ENCODE assay signal across 19 mouse cellular contexts in the genomic region with DNA sequence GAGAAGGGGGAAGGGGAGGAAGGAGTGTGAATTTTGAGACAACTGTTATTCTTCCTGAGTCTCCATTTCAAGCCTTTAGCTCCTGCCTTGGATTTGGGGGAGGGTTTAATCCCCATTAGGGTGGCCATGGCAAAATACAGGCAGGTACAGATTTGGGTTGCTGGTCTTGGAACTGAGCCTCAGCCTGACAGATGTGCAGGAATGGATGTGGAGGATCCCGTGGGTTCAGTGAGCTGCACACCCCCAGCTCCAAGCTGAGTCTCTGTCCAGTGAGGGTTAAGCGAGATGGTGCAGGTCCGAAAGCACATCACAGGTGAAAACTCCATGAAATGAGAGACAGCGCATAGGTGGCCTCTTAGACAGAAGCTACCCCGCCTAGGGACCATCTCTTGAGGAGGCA.
DNase-seq lines count a peak whose midpoint lies in the region; ATAC-seq and TF ChIP-seq lines count a peak whose summit lies in the region.
"Had no signal": no experiment of that assay in that cellular context is flagged by ENCODE, and none has a peak within 500 bp of the region (broad histone marks: within the 10 kb centered on the region; RNA-seq: fewer than 3 reads in every experiment).

No protein-coding gene starts in this region.

- H3K9me3 ChIP-seq in embryonic facial prominence, embryonic 13.5 days: no peaks in the 10 kb centered on the region
- H3K9me3 ChIP-seq in embryonic facial prominence, embryonic 10.5 days: no peaks in the 10 kb centered on the region
- H3K9me3 ChIP-seq in heart, embryonic 14.5 days (ENCODE audit: control insufficient read depth, low read length): no peaks in the 10 kb centered on the region
- no peaks in the 10 kb centered on the region for H3K9me3 ChIP-seq in limb, embryonic 15.5 days
- H3K9me3 ChIP-seq: liver, embryonic 12.5 days had no signal

- no peak for TF ChIP-seq CTCF in left cerebral cortex, adult 2 months (IDR thresholded peaks at IDR 0.05)

- ATAC-seq in embryonic facial prominence, embryonic 13.5 days (ENCODE audit: insufficient number of reproducible peaks, insufficient read depth, low FRiP score, low TSS enrichment, low read depth): no peak
- ATAC-seq in heart, embryonic 14.5 days (ENCODE audit: insufficient number of reproducible peaks, insufficient read depth, low FRiP score, low read depth): no peak
- ATAC-seq in limb, embryonic 15.5 days (ENCODE audit: insufficient number of reproducible peaks, low FRiP score, low TSS enrichment, low read depth): no peak
- no peak for ATAC-seq in erythroblast, adult 5-6 weeks (replicated peaks; ENCODE audit: low FRiP score, poor library complexity, severe bottlenecking)
- ATAC-seq: inflammation-experienced regulatory T-cells, adult 6 months; liver, embryonic 12.5 days had no signal

- H3K27me3 ChIP-seq in embryonic facial prominence, embryonic 13.5 days: no peaks in the 10 kb centered on the region
- H3K27me3 ChIP-seq in embryonic facial prominence, embryonic 10.5 days (replicated peaks; ENCODE audit: low read depth, poor library complexity, severe bottlenecking): peaks cover 15% of the 10 kb centered on the region; the same call in 1 of the 2 replicates
- no peaks in the 10 kb centered on the region for H3K27me3 ChIP-seq in heart, embryonic 14.5 days (ENCODE audit: control insufficient read depth, insufficient read depth, low read length)
- no peaks in the 10 kb centered on the region for H3K27me3 ChIP-seq in limb, embryonic 15.5 days
- H3K27me3 ChIP-seq: liver, embryonic 12.5 days had no signal

- no peak overlapping the region for H3K4me2 ChIP-seq in embryonic facial prominence, embryonic 13.5 days
- H3K4me2 ChIP-seq in heart, embryonic 14.5 days (ENCODE audit: low read length): peak overlapping the region; percentile 2; the same call in 1 of the 2 replicates
- no peak overlapping the region for H3K4me2 ChIP-seq in limb, embryonic 15.5 days
- H3K4me2 ChIP-seq: liver, embryonic 12.5 days; lung, embryonic 14.5 days; midbrain, embryonic 11.5 days had no signal

- intact Hi-C loops in heart, postnatal 25 days (cut with DNase I): no loop called here
- intact Hi-C loops in left cerebral cortex, adult 2 months (cut with DNase I): no loop called here
- intact Hi-C loops in left cerebral cortex, postnatal 4 days (cut with DNase I): no loop called here

- H3K4me3 ChIP-seq in embryonic facial prominence, embryonic 13.5 days: no peak overlapping the region
- no peak overlapping the region for H3K4me3 ChIP-seq in embryonic facial prominence, embryonic 10.5 days
- H3K4me3 ChIP-seq in heart, embryonic 14.5 days (ENCODE audit: control insufficient read depth in 1 of 2, insufficient read depth in 1 of 2, low read depth in 1 of 2, low read length in 2 of 2): no peak overlapping the region
- no peak overlapping the region for H3K4me3 ChIP-seq in left cerebral cortex, adult 2 months
- no peak overlapping the region for H3K4me3 ChIP-seq in limb, embryonic 15.5 days
- H3K4me3 ChIP-seq: liver, embryonic 12.5 days; myocyte had no signal

- 77% methylated on average over 5 of the region's 5 CpGs for WGBS in embryonic facial prominence, embryonic 13.5 days
- WGBS in embryonic facial prominence, embryonic 10.5 days: 86% methylated on average over 5 of the region's 5 CpGs
- 76% methylated on average over 5 of the region's 5 CpGs for WGBS in heart, embryonic 14.5 days
- 79% methylated on average over 5 of the region's 5 CpGs for WGBS in limb, embryonic 15.5 days

- H3K9ac ChIP-seq in embryonic facial prominence, embryonic 13.5 days: no peak overlapping the region
- H3K9ac ChIP-seq in heart, embryonic 14.5 days (ENCODE audit: low read length): peak overlapping the region; percentile 31
- H3K9ac ChIP-seq in limb, embryonic 15.5 days: no peak overlapping the region
- H3K9ac ChIP-seq: liver, embryonic 12.5 days; lung, embryonic 14.5 days had no signal

- no peaks in the 10 kb centered on the region for H3K36me3 ChIP-seq in embryonic facial prominence, embryonic 13.5 days
- no peaks in the 10 kb centered on the region for H3K36me3 ChIP-seq in embryonic facial prominence, embryonic 10.5 days (replicated peaks)
- H3K36me3 ChIP-seq in heart, embryonic 14.5 days (ENCODE audit: control insufficient read depth, insufficient read depth, low read length): no peaks in the 10 kb centered on the region
- H3K36me3 ChIP-seq in limb, embryonic 15.5 days: no peaks in the 10 kb centered on the region
- H3K36me3 ChIP-seq: liver, embryonic 12.5 days had no signal

- peaks cover 9% of the 10 kb centered on the region for H3K4me1 ChIP-seq in embryonic facial prominence, embryonic 13.5 days
- peaks cover 10% of the 10 kb centered on the region for H3K4me1 ChIP-seq in embryonic facial prominence, embryonic 10.5 days
- peaks cover 6 to 11% of the 10 kb centered on the region in 2 experiments for H3K4me1 ChIP-seq in heart, embryonic 14.5 days (ENCODE audit: control insufficient read depth in 2 of 2, insufficient read depth in 2 of 2, low read length in 2 of 2)
- H3K4me1 ChIP-seq in limb, embryonic 15.5 days: peaks cover 7% of the 10 kb centered on the region; the same call in 1 of the 2 replicates
- H3K4me1 ChIP-seq: liver, embryonic 12.5 days had no signal

- no peak for DNase-seq in embryonic facial prominence, embryonic 10.5 days (ENCODE audit: low spot score)
- no peak for DNase-seq in heart, postnatal 25 days (ENCODE audit: low spot score)
- DNase-seq in left cerebral cortex, adult 2 months (ENCODE audit: extremely low spot score in 1 of 2, low spot score in 2 of 2): no peak
- DNase-seq in left cerebral cortex, postnatal 4 days: no peak
- DNase-seq: adrenal gland, postnatal 14 days; kidney, adult 8-10 months; kidney, postnatal 4 days; lung, postnatal 4 days; right cerebral cortex, postnatal 4 days; thymus, postnatal 25 days had no signal

- H3K27ac ChIP-seq in embryonic facial prominence, embryonic 13.5 days: peak overlapping the region; percentile 44; the same call in 1 of the 2 replicates
- no peak overlapping the region; the same call in 1 of the 2 replicates for H3K27ac ChIP-seq in embryonic facial prominence, embryonic 10.5 days (replicated peaks)
- H3K27ac ChIP-seq in heart, embryonic 14.5 days (replicated peaks in 1 of 2; ENCODE audit: control insufficient read depth in 1 of 2, insufficient read depth in 1 of 2, low read depth in 2 of 2, low read length in 2 of 2): peak overlapping the region; percentile 83 to 85
- peak overlapping the region; percentile 36; the same call in 1 of the 2 replicates for H3K27ac ChIP-seq in left cerebral cortex, adult 2 months
- H3K27ac ChIP-seq in limb, embryonic 15.5 days: peak overlapping the region; percentile 17; the same call in 1 of the 2 replicates
- H3K27ac ChIP-seq: liver, embryonic 12.5 days had no signal
